Mouse (Mus musculus) v-Abl transformed pro-B cells (cell line): ENCODE measurements at regions not wholly inside any gene's neighbourhood (a gene's known extent, or its start where the extent isn't known, plus 50 kb on each side); places are given as distances from the start of the nearest gene placed in this dataset.

Experiments used
- in situ Hi-C, 2 experiments: fragments of 400-800 bp; cut with MboI; formaldehyde crosslinking; loops; one replicate each; pipeline ENCODE4 v1.15.1; 2025; ENCODE audit not compliant: unreplicated experiment in 2 of 2

DNA sequence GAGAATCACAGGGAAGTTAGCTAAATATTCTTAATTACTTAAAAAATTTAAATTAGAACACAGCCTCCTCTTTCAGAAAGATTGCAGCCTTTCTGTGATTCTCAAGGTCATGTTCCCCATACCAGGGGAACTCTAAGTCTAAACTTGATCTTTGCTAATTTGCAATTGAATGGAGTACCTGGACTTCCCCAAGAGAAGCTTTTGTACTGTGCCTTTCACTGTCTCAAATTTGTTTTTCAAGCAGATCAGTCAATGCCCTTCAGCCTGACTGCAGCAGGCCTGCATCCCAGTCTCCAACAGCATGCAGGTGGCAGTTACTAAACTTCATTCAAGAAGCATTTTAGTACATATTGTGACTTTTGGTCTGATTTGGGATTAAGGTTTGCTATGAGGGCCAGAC lies 611.8 kb downstream of the Snca start:
- in situ Hi-C loops = loop anchor here in 1 of 2 experiments (25.0 kb wide), 1 partner anchor 1606 kb away; no protein-coding TSS in a partner anchor

DNA sequence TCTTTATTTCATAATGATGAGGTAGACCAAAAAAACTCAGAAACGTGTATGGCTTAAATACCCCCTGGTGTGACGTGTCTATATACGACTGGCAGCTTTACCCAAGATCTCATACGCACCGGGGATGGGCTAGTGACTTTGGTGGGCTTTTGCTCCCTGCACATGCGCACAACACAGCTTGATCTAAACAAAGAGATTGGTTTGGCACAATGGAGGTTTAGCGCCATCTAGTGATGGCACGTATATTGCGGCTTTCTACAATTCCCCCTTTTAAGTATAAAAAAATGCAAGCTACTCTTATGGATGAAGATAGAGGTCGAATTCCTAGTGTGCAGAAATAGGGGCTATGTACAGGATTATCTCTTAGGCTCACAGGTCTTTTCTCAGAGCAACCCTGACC lies 628.1 kb downstream of the Snca start:
- in situ Hi-C loops = loop anchor here (5.0 to 25.0 kb wide), 6 partner anchors 697 to 1589 kb away; partner anchors contain the start of gene Fam13a (in 1 of the 2)
